Mouse (Mus musculus): ENCODE results near the gene Agbl1.

DNA sequence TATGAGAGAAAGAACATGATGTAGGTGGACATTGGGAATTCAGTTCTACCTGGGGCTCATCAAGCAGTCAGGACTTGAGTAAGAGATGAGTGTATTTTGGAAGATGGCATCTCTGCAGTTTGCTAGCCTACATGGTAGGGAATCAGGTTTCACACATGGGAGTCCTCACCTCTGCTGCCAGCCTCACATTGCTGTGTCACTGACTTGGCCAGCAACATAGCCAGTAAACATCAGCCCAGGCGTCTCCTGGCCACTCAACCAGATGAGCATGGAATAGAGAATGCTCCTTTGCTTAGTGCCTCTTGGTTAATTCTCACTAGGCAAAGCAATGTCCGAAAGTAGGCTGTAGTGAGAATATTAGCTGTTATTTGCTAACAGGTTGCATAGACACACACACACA is 255.9 kb downstream of the Agbl1 start:
- TF ChIP-seq POLR2A (IDR thresholded peaks at IDR 0.05; ENCODE audit: control insufficient read depth, low read depth, low read length): no peak
- no peak for TF ChIP-seq CTCF (IDR thresholded peaks at IDR 0.05; ENCODE audit: control insufficient read depth, insufficient read depth, insufficient replicate concordance, low read depth, low read length)

Data from testis, adult 2 months (tissue).